Mouse (Mus musculus) liver, adult 2 months (tissue): ENCODE results near the gene Gm9048.

Source experiments
- CTCF ChIP-seq: fragments of 200-500 bp; IDR thresholded peaks from 2 replicates; pipeline ENCODE4 v1.5.1; 2011; ENCODE audit warnings: low read depth, low read length, control low read depth
- POLR2A ChIP-seq: fragments of 200-500 bp; IDR thresholded peaks from 2 replicates; pipeline ENCODE4 v1.6.1; 2011; ENCODE audit warnings: low read length, control low read depth; ENCODE audit not compliant: insufficient read depth; ENCODE audit errors: extremely low read depth

DNA sequence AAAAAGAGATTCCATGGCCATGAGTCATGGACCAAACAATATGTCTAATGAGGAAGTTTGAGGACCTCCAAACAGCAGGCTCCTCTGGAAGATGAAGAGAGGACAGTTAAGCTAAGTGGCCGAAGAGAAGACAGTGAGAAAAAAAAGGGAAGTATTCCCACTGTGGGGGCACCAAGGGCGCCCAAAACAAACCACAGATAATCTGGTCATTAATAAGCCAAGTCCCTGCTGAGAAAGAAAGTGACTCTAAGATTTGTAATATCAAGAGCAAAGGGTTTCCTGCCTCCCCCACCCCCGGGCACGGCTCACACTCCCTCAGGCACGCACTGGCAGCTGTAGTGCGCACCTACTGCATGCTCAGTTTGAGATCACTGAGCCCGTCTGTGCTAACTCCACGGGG, 29.5 kb downstream of the Gm9048 start:
- TF ChIP-seq POLR2A (no peak), CTCF (no peak)
